Mouse (Mus musculus) heart, embryonic 16.5 days (tissue): ENCODE data around the gene Mgmt. TPM values are rescaled to one million over a fixed set of nuclear protein-coding genes. Genes with fewer than 3 reads are reported as not detected.

Source experiments
- ATAC-seq: fragments of 200-750 bp; cut with Nextera tagmentation; replicated peaks from 2 replicates; pipeline ENCODE4 v1.8.0; 2017; ENCODE audit warnings: moderate number of reproducible peaks; ENCODE audit not compliant: insufficient read depth, low FRiP score; ENCODE audit errors: extremely low read depth
- H3K27ac ChIP-seq: fragments of 300-500 bp; sonication (generic); 2 replicates; pipeline ENCODE4 v1.5.1; 2014; ENCODE audit warnings: mild to moderate bottlenecking, low read length, control low read depth, moderate library complexity
- H3K27me3 ChIP-seq: fragments of 300-500 bp; sonication (generic); 2 replicates; pipeline ENCODE4 v1.6.1; 2014; ENCODE audit warnings: low read length, mixed read lengths; ENCODE audit not compliant: control insufficient read depth, insufficient read depth
- H3K36me3 ChIP-seq: fragments of 300-500 bp; sonication (generic); 2 replicates; pipeline ENCODE4 v1.6.1; 2014; ENCODE audit not compliant: control insufficient read depth, insufficient read depth
- H3K4me1 ChIP-seq: fragments of 300-500 bp; sonication (generic); 2 replicates; pipeline ENCODE4 v1.6.1; 2014; ENCODE audit warnings: low read length, mixed read lengths; ENCODE audit not compliant: control insufficient read depth, insufficient read depth
- H3K4me2 ChIP-seq: fragments of 300-500 bp; sonication (generic); 2 replicates; pipeline ENCODE4 v1.6.1; 2014; ENCODE audit warnings: low read depth, mild to moderate bottlenecking, control low read depth, low read length
- H3K4me3 ChIP-seq: fragments of 300-500 bp; sonication (generic); 2 replicates; pipeline ENCODE4 v1.5.1; 2014; ENCODE audit warnings: mild to moderate bottlenecking, control low read depth, low read length
- H3K9ac ChIP-seq: fragments of 300-500 bp; sonication (generic); 2 replicates; pipeline ENCODE4 v1.6.1; 2014; ENCODE audit warnings: low read length, control low read depth
- H3K9me3 ChIP-seq: fragments of 300-500 bp; sonication (generic); replicated peaks from 2 replicates; pipeline ENCODE4 v1.6.1; 2016; ENCODE audit warnings: low read length; ENCODE audit not compliant: control insufficient read depth
- WGBS: fragments of 180-500 bp; shearing (Covaris S2); extraction: QIAGEN DNeasy Blood & Tissue Kit; methylation state at CpG from one replicate; pipeline ENCODE4 v1.1.7; 2014; 5-methylcytosine and 5-hydroxymethylcytosine counted together
- polyA plus RNA-seq: library from polyadenylated mRNA; unstranded; fragments of >200 nt; fragmentation: Nextera tagmentation; extraction: Ambion mirVana; gene quantifications from 2 replicates; pipeline ENCODE4 v1.2.1, GENCODE M21; 2015

The Mgmt gene
- polyA plus RNA-seq, 1 experiment from 2014 or later = 7.7 TPM

GRCm38 (mm10) chr7:137099766-137100165, 205.4 kb downstream of the Mgmt start:
- H3K4me3 ChIP-seq = no peak overlapping the region
- H3K9me3 ChIP-seq = no peaks in the 10 kb centered on the region
- H3K4me1 ChIP-seq = no peaks in the 10 kb centered on the region
- no peak for ATAC-seq
- no peaks in the 10 kb centered on the region for H3K36me3 ChIP-seq
- WGBS = 67% methylated on average over 3 of the region's 3 CpGs
- H3K9ac ChIP-seq = no peak overlapping the region
- no peaks in the 10 kb centered on the region for H3K27me3 ChIP-seq
- no peak overlapping the region for H3K4me2 ChIP-seq
- H3K27ac ChIP-seq = no peak overlapping the region

- no peaks in the 10 kb centered on the region for H3K9me3 ChIP-seq
- no peaks in the 10 kb centered on the region for H3K4me1 ChIP-seq
- H3K36me3 ChIP-seq = no peaks in the 10 kb centered on the region
- H3K27me3 ChIP-seq = no peaks in the 10 kb centered on the region
- H3K9ac ChIP-seq = no peak overlapping the region
- 82% methylated on average over 10 of the region's 10 CpGs for WGBS
- no peak for ATAC-seq
- H3K4me3 ChIP-seq = no peak overlapping the region
- H3K4me2 ChIP-seq = no peak overlapping the region
- H3K27ac ChIP-seq = no peak overlapping the region
These were observed 208.3 kb downstream of the Mgmt start for GRCm38 (mm10) chr7:137102606-137103195.

GRCm38 (mm10) chr7:137112101-137112500, 217.7 kb downstream of the Mgmt start:
- no peak overlapping the region for H3K27ac ChIP-seq
- no peak overlapping the region for H3K4me2 ChIP-seq
- no peak overlapping the region for H3K4me3 ChIP-seq
- H3K9me3 ChIP-seq = peaks cover 11% of the 10 kb centered on the region
- H3K36me3 ChIP-seq = no peaks in the 10 kb centered on the region
- H3K9ac ChIP-seq = no peak overlapping the region
- 87% methylated on average over 4 of the region's 4 CpGs for WGBS
- H3K27me3 ChIP-seq = no peaks in the 10 kb centered on the region
- no peaks in the 10 kb centered on the region for H3K4me1 ChIP-seq
- ATAC-seq = no peak

GRCm38 (mm10) chr7:137116246-137116645, 221.8 kb downstream of the Mgmt start:
- H3K4me2 ChIP-seq = no peak overlapping the region
- ATAC-seq = no peak
- 51% methylated on average over 4 of the region's 4 CpGs for WGBS

GRCm38 (mm10) chr7:137121243-137121858, 226.9 kb downstream of the Mgmt start:
- no peak for ATAC-seq
- 54% methylated on average over 16 of the region's 16 CpGs for WGBS

More at GRCm38 (mm10) chr7:137116246-137116645, 221.8 kb downstream of the Mgmt start:
- no peak overlapping the region for H3K4me3 ChIP-seq
- no peak overlapping the region for H3K27ac ChIP-seq
- H3K4me1 ChIP-seq = no peaks in the 10 kb centered on the region; the same call in 1 of the 2 replicates
- peaks cover 11% of the 10 kb centered on the region for H3K9me3 ChIP-seq
- H3K27me3 ChIP-seq = no peaks in the 10 kb centered on the region
- H3K9ac ChIP-seq = no peak overlapping the region
- H3K36me3 ChIP-seq = no peaks in the 10 kb centered on the region

DNA sequence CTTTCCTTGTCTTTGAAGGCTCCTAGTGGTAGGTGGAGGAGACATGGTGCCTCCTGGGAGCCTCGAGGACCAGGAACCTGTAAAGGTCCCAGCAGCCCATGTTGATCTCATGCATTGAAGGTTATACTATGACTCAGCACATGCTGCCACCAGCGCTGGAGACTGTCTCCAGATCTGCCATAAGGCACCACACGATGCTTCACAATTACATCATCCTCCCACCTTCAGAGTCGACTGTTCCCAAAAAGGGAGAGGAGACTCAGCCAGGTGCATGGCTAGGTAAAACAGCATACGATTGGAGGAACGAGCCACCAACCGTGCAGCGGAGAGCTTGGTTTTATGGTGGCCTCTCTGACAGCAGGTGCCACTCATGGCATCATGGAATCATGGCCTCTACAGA, 234.3 kb downstream of the Mgmt start:
- 87% methylated on average over 8 of the region's 8 CpGs for WGBS
- H3K27me3 ChIP-seq = no peaks in the 10 kb centered on the region
- no peak for ATAC-seq

More at GRCm38 (mm10) chr7:137121243-137121858, 226.9 kb downstream of the Mgmt start:
- Histone ChIP-seq H3K36me3 (no peaks in the 10 kb centered on the region), H3K4me2 (peak overlapping the region; percentile 25; the same call in 1 of the 2 replicates), H3K27ac (no peak overlapping the region), H3K9ac (no peak overlapping the region), H3K9me3 (no peaks in the 10 kb centered on the region), H3K27me3 (no peaks in the 10 kb centered on the region), H3K4me1 (peaks cover 3% of the 10 kb centered on the region; the same call in 1 of the 2 replicates), H3K4me3 (no peak overlapping the region; the same call in 1 of the 2 replicates)

GRCm38 (mm10) chr7:137130211-137130610, 235.8 kb downstream of the Mgmt start:
- Histone ChIP-seq H3K36me3 (no peaks in the 10 kb centered on the region), H3K27me3 (no peaks in the 10 kb centered on the region), H3K4me2 (no peak overlapping the region), H3K27ac (no peak overlapping the region), H3K9ac (no peak overlapping the region), H3K4me3 (no peak overlapping the region), H3K9me3 (no peaks in the 10 kb centered on the region), H3K4me1 (no peaks in the 10 kb centered on the region)
- WGBS = 84% methylated on average over 10 of the region's 10 CpGs
- no peak for ATAC-seq

More for the DNA sequence above, 234.3 kb downstream of the Mgmt start:
- Histone ChIP-seq H3K4me3 (no peak overlapping the region), H3K4me2 (no peak overlapping the region), H3K36me3 (no peaks in the 10 kb centered on the region), H3K9ac (no peak overlapping the region), H3K9me3 (no peaks in the 10 kb centered on the region), H3K4me1 (no peaks in the 10 kb centered on the region), H3K27ac (no peak overlapping the region)

GRCm38 (mm10) chr7:137131957-137132356, 237.5 kb downstream of the Mgmt start:
- Histone ChIP-seq H3K36me3 (no peaks in the 10 kb centered on the region), H3K27me3 (no peaks in the 10 kb centered on the region), H3K4me2 (no peak overlapping the region), H3K9ac (no peak overlapping the region), H3K4me1 (no peaks in the 10 kb centered on the region), H3K4me3 (no peak overlapping the region), H3K9me3 (no peaks in the 10 kb centered on the region), H3K27ac (no peak overlapping the region)
- 43% methylated on average over 5 of the region's 5 CpGs for WGBS
- no peak for ATAC-seq

GRCm38 (mm10) chr7:137138101-137138500, 243.7 kb downstream of the Mgmt start:
- Histone ChIP-seq H3K4me2 (no peak overlapping the region), H3K36me3 (no peaks in the 10 kb centered on the region), H3K9ac (no peak overlapping the region), H3K27ac (no peak overlapping the region), H3K9me3 (no peaks in the 10 kb centered on the region), H3K4me3 (no peak overlapping the region), H3K27me3 (no peaks in the 10 kb centered on the region), H3K4me1 (no peaks in the 10 kb centered on the region)
- no peak for ATAC-seq
- WGBS = 76% methylated on average over 5 of the region's 5 CpGs
